Mouse (Mus musculus) heart, postnatal 0 days (tissue): ENCODE data around the gene Rnf216. TPM values are rescaled to one million over a fixed set of nuclear protein-coding genes. Genes with fewer than 3 reads are reported as not detected.
A peak's percentile ranks its signal among the peaks of the same experiment; 100 is the strongest.

Experiments used
- ATAC-seq: fragments of 200-750 bp; cut with Nextera tagmentation; 2 replicates; pipeline ENCODE4 v1.8.0; 2017; ENCODE audit warnings: low read depth, moderate number of reproducible peaks, moderate library complexity; ENCODE audit not compliant: insufficient read depth
- DNase-seq: peaks from one replicate; pipeline ENCODE4 v3.0.0-alpha.2; 2016; ENCODE audit warnings: low spot score
- H3K27ac ChIP-seq: fragments of 300-500 bp; sonication (generic); 2 replicates; pipeline ENCODE4 v1.5.1; 2014; ENCODE audit warnings: low read depth, mild to moderate bottlenecking
- H3K27me3 ChIP-seq: fragments of 300-500 bp; sonication (generic); 2 replicates; pipeline ENCODE4 v1.6.1; 2014; ENCODE audit warnings: low read length, mixed read lengths; ENCODE audit not compliant: control insufficient read depth, insufficient read depth
- H3K36me3 ChIP-seq: fragments of 300-500 bp; sonication (generic); replicated peaks from 2 replicates; pipeline ENCODE4 v1.6.1; 2014; ENCODE audit warnings: low read length, mixed read lengths; ENCODE audit not compliant: control insufficient read depth, insufficient read depth
- H3K4me1 ChIP-seq: fragments of 300-500 bp; sonication (generic); 2 replicates; pipeline ENCODE4 v1.6.1; 2014; ENCODE audit warnings: antibody characterized with exemption; ENCODE audit not compliant: control insufficient read depth, insufficient read depth
- H3K4me2 ChIP-seq: fragments of 300-500 bp; sonication (generic); 2 replicates; pipeline ENCODE4 v1.6.1; 2014; ENCODE audit warnings: low read depth, mild to moderate bottlenecking, low read length, moderate library complexity
- H3K4me3 ChIP-seq: fragments of 300-500 bp; sonication (generic); 2 replicates; pipeline ENCODE4 v1.5.1; 2014; ENCODE audit warnings: low read depth, low read length
- H3K9ac ChIP-seq: fragments of 300-500 bp; sonication (generic); replicated peaks from 2 replicates; pipeline ENCODE4 v1.6.1; 2014; ENCODE audit warnings: low read depth, low read length, mixed read lengths
- H3K9me3 ChIP-seq: fragments of 300-500 bp; sonication (generic); replicated peaks from 2 replicates; pipeline ENCODE4 v1.6.1; 2016; ENCODE audit warnings: low read length; ENCODE audit not compliant: control insufficient read depth
- CTCF ChIP-seq: IDR thresholded peaks from 2 replicates; pipeline ENCODE4 v1.5.1; 2016; ENCODE audit warnings: antibody characterized with exemption, control low read depth, low read depth
- EP300 ChIP-seq: IDR thresholded peaks from 2 replicates; pipeline ENCODE4 v1.6.1; 2016; ENCODE audit warnings: antibody characterized with exemption, low read depth
- WGBS: fragments of 180-500 bp; shearing (Covaris S2); extraction: QIAGEN DNeasy Blood & Tissue Kit; methylation state at CpG from one replicate; pipeline ENCODE4 v1.1.7; 2014; 5-methylcytosine and 5-hydroxymethylcytosine counted together
- polyA plus RNA-seq: library from polyadenylated mRNA; unstranded; fragments of >200 nt; fragmentation: Nextera tagmentation; extraction: Ambion mirVana; gene quantifications from 2 replicates; pipeline ENCODE4 v1.2.1, GENCODE M21; 2015
- total RNA-seq: library from RNA; depleted of rRNA; stranded (reverse); fragments of >200 nt; gene quantifications from 2 replicates; pipeline ENCODE4 v1.2.3, GENCODE M21; 2014; ENCODE audit warnings: low replicate concordance

The Rnf216 gene
- total and polyA plus RNA-seq, 2 experiments from 2014 or later, result 17.1 to 23.3 TPM

- WGBS, result 58% methylated on average over 1 of the region's 1 CpGs
- peaks cover 33% of the 10 kb centered on the region for H3K4me1 ChIP-seq
Observed at GRCm38 (mm10) chr5:143049013-143049385, 63.8 kb downstream of the Rnf216 start.

GRCm38 (mm10) chr5:143048232-143049012, 64.4 kb downstream of the Rnf216 start:
- H3K27me3 ChIP-seq, result no peaks in the 10 kb centered on the region
- no peak for DNase-seq
- no peak for TF ChIP-seq CTCF
- H3K4me2 ChIP-seq, result no peak overlapping the region
- ATAC-seq, result no peak
- H3K9me3 ChIP-seq, result no peaks in the 10 kb centered on the region
- peak overlapping the region; percentile 60 for H3K27ac ChIP-seq
- H3K4me1 ChIP-seq, result peaks cover 30% of the 10 kb centered on the region
- H3K9ac ChIP-seq, result no peak overlapping the region
- H3K36me3 ChIP-seq, result 0 out of 2 replicates have a peak, but pooled peaks cover 6% of the 10 kb centered on the region
- H3K4me3 ChIP-seq, result no peak overlapping the region

More at GRCm38 (mm10) chr5:143049013-143049385, 63.8 kb downstream of the Rnf216 start:
- ATAC-seq (no peak), DNase-seq (no peak)
- Histone ChIP-seq H3K9ac (no peak overlapping the region), H3K4me2 (no peak overlapping the region), H3K36me3 (0 out of 2 replicates have a peak, but pooled peaks cover 6% of the 10 kb centered on the region), H3K27ac (peak overlapping the region; percentile 60), H3K27me3 (no peaks in the 10 kb centered on the region), H3K9me3 (no peaks in the 10 kb centered on the region), H3K4me3 (no peak overlapping the region)
- no peak for TF ChIP-seq CTCF
- TF ChIP-seq EP300, result no peak

- TF ChIP-seq CTCF, result no peak
- ATAC-seq, result 0 out of 2 replicates have a peak, but pooled peaks have one; percentile 18
- H3K9ac ChIP-seq, result no peak overlapping the region
- H3K27ac ChIP-seq, result peak overlapping the region; percentile 60
- 84% methylated on average over 1 of the region's 1 CpGs for WGBS
- H3K9me3 ChIP-seq, result no peaks in the 10 kb centered on the region
- H3K4me1 ChIP-seq, result peaks cover 30% of the 10 kb centered on the region
- 0 out of 2 replicates have a peak, but pooled peaks cover 6% of the 10 kb centered on the region for H3K36me3 ChIP-seq
- no peak overlapping the region for H3K4me3 ChIP-seq
- no peak for DNase-seq
- no peaks in the 10 kb centered on the region for H3K27me3 ChIP-seq
- no peak overlapping the region for H3K4me2 ChIP-seq
Observed at GRCm38 (mm10) chr5:143047586-143047985, 65.2 kb downstream of the Rnf216 start.

DNA sequence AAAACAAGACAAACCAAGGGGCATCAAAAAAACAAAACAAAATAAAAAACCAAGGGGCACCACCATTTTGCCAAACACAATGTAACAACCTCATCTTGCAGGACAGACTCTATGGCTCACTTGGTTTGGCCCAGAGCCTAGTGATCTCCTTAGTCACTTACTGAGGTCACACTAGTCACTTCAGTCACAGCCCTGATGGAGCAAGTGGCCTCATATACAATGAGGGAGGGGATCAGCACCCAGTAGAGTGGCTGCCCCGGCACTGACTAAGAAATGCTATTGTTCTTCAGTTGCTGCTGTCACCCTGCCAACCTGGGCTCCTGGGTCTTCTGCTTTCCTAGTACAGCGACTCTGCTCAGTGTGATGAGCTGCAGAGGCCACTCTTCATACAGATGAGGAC, 68.9 kb downstream of the Rnf216 start:
- 36% methylated on average over 2 of the region's 2 CpGs for WGBS
- Histone ChIP-seq H3K27me3 (no peaks in the 10 kb centered on the region), H3K9me3 (no peaks in the 10 kb centered on the region), H3K4me2 (no peak overlapping the region), H3K4me1 (peaks cover 13% of the 10 kb centered on the region), H3K9ac (no peak overlapping the region), H3K4me3 (no peak overlapping the region), H3K36me3 (peaks cover 13% of the 10 kb centered on the region), H3K27ac (no peak overlapping the region)
- DNase-seq (no peak), ATAC-seq (peak; percentile 67)
- TF ChIP-seq CTCF (no peak), EP300 (no peak)

DNA sequence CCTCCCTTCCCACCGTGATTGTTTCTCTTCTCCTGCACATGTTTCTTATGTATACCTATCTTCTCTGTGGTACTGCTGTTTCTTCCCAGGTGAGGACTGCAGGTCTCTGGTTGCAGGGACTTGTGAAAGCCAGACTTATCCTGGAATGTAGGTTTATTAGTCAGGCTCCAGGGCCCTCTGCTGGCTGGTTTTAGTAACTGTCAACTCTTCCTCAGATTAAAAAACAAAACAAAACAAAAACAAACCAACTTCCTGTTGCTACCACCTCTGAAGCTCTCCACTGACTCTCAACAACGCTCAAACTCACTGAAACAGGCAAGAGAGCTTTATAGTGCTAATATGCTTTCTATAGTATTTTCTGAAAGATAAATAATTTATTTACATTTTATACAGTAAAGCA, 69.5 kb downstream of the Rnf216 start:
- Histone ChIP-seq H3K4me1 (peaks cover 8% of the 10 kb centered on the region; the same call in 1 of the 2 replicates), H3K36me3 (peaks cover 14% of the 10 kb centered on the region), H3K4me2 (no peak overlapping the region), H3K4me3 (no peak overlapping the region), H3K9ac (no peak overlapping the region), H3K27me3 (no peaks in the 10 kb centered on the region), H3K9me3 (no peaks in the 10 kb centered on the region), H3K27ac (no peak overlapping the region)
- ATAC-seq (no peak), DNase-seq (no peak)
- WGBS, result 67% methylated on average over 2 of the region's 2 CpGs
- no peak for TF ChIP-seq EP300
- TF ChIP-seq CTCF, result 0 out of 2 replicates have a peak, but pooled peaks have one; percentile 10
